Mouse (Mus musculus): ENCODE data around the gene Hint1. TPM values are rescaled to one million over a fixed set of nuclear protein-coding genes. Genes with fewer than 3 reads are reported as not detected.
A peak's percentile ranks its signal among the peaks of the same experiment; 100 is the strongest.

Hint1 gene
- total RNA-seq, 2 experiments from 2014 or later = 291 TPM

- no peak for DNase-seq (ENCODE audit: low spot score in 2 of 2)
These were observed 4.4 kb upstream of the Hint1 start for GRCm38 (mm10) chr11:54861471-54862420.

- DNase-seq (ENCODE audit: low spot score in 2 of 2) = peak in 1 of 2 experiments; percentile 37
These were observed 3.3 kb upstream of the Hint1 start for GRCm38 (mm10) chr11:54862621-54863520.

DNA sequence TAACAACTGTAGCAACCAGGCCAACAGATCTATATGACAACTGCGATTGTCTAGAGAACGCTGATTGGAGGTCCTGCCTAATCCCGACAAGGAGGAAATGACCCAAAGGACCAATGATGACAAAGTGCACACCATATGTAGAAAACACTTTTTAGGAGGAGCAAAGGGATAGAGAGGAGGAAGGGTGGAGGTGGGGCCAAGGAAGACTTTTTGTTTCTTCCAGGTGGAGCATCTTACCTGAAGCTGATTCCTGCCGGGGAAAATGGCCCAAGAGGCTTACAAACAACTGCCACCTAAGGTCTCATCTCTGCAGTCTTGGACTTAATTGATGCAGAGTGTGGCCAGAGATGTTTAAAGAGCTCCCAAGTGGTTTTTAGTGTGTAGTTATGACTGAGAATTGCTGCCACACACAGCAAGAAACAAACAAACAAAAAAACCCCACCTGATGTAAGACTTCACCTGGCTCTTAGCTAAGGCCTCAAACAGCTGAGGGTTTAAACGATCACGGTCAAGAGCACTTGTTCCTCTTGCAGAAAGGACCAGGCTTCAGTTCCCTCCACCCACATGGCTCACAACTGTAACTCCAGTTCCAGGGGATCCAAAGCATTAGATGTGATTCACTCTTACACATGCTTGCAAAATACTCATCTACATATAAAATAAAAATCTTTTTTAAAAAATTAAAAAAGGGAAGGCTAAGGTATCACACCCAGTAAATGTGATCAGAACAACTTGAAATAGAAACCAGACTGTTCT is 675 bp upstream of the Hint1 start:
- no peak for DNase-seq (ENCODE audit: low spot score in 2 of 2)

DNA sequence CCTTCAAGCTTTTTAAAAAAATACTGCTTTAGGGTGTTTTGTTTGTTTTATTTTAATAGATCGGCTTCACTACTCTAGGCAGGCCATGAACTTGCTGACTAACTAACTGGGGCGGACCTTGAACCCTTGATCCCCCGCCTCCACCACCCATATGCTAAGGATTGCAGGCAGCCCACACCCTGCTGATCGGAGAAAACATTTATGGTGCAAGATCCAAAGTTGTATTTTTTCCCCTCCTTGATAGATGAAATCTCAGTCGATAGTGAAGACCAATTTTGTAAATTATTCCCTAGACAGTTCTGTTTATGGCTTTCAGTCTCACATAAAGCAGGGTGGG is 834 bp downstream of the Hint1 start:
- no peak for DNase-seq (ENCODE audit: low spot score in 2 of 2)

DNA sequence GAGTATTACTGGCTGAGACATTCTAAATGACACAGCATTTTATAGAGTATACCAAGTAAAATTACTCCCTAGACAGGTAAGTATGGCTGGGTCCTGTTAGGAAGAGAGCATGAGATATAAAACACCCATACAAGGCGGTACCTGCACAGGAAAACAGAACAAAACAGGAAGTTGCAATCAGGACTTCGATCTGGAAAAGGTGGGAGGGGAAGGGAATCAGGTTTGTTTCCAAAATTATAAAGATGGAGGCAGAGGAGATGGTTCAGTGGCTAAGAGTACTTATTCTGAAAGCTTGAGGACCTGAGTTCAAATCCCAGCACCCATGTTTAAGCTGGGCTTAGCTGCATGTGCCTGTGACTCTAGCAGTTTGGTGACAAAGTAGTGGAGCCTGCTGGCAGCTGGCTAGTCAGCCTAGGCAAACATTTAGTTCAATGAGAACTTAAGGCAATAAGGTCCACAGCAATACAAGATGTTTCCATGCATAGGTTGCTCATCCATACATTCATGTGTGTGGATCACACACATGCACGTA is 1.8 kb downstream of the Hint1 start:
- no peak for DNase-seq (ENCODE audit: low spot score in 2 of 2)

DNA sequence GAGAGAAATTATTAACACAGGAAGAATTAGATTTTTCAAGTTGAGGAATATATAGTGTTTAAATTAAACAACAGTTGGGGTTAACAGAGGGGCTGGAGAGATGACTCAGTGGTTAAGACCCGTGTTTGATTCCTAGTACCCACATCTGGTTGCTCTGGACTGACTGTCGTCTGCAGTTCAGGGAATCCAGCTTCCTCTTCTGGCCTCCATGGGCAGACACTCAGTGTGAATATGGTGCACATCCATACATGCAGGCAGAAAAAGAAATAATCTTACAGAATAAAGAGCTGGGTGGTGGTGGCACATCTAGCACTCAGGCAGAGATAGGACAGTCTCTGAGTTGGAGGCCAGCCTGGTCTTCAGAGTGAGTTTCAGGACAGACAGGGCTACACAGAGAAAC is 2.3 kb downstream of the Hint1 start:
- no peak for DNase-seq (ENCODE audit: low spot score in 2 of 2)

- DNase-seq (ENCODE audit: low spot score in 2 of 2) = no peak
These were observed 3.1 kb downstream of the Hint1 start for GRCm38 (mm10) chr11:54869318-54869717.

GRCm38 (mm10) chr11:54871831-54872537 is 5.8 kb downstream of the Hint1 start:
- DNase-seq (ENCODE audit: low spot score in 2 of 2) = no peak

- DNase-seq (ENCODE audit: low spot score in 2 of 2) = no peak
These were observed 9.8 kb downstream of the Hint1 start for GRCm38 (mm10) chr11:54876031-54876430.

DNA sequence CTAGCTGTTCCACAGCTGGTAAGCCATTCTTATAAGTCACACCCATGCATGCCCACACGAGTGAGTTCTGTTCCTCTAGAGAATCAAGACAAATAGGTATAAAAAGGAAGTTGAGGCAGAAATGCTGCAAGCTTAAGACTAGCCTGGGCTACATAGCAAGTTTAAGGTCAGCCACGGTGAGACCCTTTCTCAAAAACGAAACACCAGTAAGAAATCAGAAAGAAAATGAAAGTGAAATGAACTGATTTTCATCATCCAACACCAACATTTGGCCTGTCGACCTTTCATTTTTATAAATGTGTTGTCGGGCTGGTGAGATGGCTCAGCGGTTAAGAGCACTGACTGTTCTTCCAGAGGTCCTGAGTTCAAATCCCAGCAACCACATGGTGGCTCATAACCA is 12.7 kb downstream of the Hint1 start:
- no peak for DNase-seq (ENCODE audit: low spot score in 2 of 2)

- peak in 1 of 2 experiments; percentile 39 for DNase-seq (ENCODE audit: low spot score in 2 of 2)
These were observed 13.3 kb downstream of the Hint1 start for GRCm38 (mm10) chr11:54879434-54879833.

DNA sequence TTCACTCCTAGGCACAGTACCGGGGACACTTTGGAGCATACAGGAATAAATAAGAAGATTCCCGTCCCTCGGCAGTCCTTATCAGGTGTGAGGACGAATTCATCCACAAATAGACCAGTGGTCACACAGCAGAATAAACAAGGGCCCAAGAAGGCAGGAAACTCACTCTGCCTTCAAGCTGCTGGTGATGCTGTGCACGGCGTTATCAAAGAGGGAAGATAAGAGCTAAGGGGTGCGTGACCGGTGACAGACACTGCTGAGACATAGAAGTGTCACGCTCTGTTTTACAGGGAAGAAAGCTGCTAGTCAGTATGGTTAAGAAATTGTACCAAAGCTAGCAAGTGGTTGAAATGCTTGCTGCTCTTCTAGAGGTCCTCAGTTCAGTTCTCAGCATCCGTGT is 13.7 kb downstream of the Hint1 start:
- no peak for DNase-seq (ENCODE audit: low spot score in 2 of 2)

DNA sequence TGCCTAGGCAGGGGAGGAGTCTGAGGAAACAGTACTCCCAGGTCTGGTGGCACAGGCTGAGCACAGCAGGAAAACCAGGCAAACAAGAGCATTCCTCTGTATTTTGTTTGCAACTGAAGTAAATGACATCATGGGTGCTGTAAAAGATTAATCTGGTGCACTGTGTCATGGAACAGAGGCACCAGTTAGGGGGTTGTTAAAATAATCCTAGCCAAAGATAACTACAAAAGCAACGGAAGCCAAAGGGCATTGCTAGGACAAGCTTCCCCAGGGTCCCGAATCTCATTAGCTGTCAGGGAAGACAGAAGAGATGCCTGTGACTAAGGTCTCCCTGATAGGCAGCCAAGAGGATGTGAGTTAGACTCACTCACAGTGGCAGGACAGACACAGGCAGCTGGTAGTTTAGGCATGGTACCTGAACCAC is 14.9 kb downstream of the Hint1 start:
- DNase-seq (ENCODE audit: low spot score in 2 of 2) = no peak

- peak in 1 of 2 experiments; percentile 50 for DNase-seq (ENCODE audit: low spot score in 2 of 2)
These were observed 16.5 kb downstream of the Hint1 start for GRCm38 (mm10) chr11:54882671-54883070.

- no peak for DNase-seq (ENCODE audit: low spot score in 2 of 2)
These were observed 18.1 kb downstream of the Hint1 start for GRCm38 (mm10) chr11:54884197-54884828.

DNA sequence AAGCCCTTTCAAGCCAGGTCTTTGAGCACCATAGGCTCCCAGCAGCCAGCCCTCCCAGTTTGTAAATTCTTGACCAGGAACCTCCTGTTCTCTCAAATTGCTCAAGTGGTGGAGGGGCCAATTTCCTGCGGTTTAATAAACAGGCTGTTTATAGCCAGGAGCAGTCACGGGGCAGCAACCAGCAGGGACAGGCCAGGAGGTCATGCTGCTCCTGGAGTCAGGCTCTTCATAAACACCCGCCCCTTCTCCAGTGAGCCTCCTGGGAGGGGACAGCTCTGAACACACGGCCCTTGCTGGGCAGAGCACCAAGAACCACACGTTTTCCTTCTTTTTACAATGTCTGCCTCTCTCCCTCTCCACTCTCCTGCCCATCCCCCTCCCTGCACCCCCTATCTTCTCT is 18.8 kb downstream of the Hint1 start:
- DNase-seq (ENCODE audit: low spot score in 2 of 2) = peak in 1 of 2 experiments; percentile 36

DNA sequence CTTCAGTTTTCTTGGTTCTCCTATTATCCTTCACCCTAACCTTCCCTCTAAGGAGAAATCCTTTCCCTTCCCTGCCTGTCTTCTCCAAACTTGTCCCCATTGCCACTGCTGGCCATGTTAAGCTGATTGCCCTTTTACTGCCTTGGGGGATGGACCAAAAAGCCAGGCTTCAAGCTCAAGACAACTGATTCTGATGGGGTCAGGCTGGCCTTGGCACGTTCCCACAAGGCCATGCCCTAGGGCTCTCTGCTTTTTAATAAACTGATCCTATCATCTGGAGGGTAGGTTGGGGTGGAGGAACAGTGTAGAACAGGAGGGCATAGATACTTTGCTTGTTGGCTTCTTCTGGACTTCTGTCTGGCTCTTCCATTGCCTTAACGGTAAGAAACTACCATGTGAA is 19.2 kb downstream of the Hint1 start:
- DNase-seq (ENCODE audit: low spot score in 2 of 2) = no peak

GRCm38 (mm10) chr11:54887927-54888326 is 21.7 kb downstream of the Hint1 start:
- no peak for DNase-seq (ENCODE audit: low spot score in 2 of 2)

DNA sequence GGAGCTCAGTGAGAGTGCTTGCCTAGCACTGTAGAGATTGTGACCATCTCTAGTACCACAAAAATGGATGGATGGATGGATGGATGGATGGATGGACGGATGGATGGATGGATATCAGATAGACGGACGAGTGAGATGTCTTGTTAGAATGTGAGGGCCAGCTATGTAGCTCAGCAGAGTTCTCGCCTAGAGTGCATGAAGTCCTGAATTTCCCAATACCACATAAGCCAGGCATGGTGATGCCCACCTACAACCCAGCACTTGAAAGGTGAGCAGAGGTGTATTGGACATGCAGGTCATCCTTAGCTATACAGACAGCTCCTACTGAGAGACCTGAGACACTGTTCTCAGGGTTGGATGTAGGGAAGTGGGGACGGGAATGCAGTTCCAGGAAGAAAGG is 25.2 kb downstream of the Hint1 start:
- no peak for DNase-seq (ENCODE audit: low spot score in 2 of 2)

- DNase-seq (ENCODE audit: low spot score in 2 of 2) = no peak
These were observed 25.9 kb downstream of the Hint1 start for GRCm38 (mm10) chr11:54892091-54892490.

Data from gastrocnemius, postnatal 4 days (tissue).